Mouse (Mus musculus): ENCODE data around the gene Rptor. TPM values are rescaled to one million over a fixed set of nuclear protein-coding genes. Genes with fewer than 3 reads are reported as not detected.
A peak's percentile ranks its signal among the peaks of the same experiment; 100 is the strongest.

The Rptor gene
- total and polyA plus RNA-seq, 3 experiments = 33.9 to 34.9 TPM; not detected in 1

DNA sequence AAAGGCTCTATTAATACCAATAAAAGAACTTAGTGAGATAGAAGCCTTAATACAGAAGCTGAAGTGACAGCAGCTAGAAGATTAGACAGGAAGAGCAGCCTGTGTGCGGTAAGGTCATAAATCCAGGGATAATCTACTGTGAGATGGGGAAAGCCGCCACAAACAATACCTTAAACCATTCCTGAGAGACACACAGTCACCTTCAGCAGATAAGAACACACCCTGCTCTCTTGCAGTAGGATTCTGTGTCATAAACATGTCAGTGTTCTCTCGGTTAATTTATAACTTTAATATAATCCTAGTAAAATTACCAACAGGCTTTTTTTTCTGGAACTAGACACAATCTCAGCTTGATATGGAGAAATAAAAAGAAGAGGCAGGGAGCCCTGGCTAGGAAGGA, 233.6 kb downstream of the Rptor start:
- Histone ChIP-seq H3K36me3 (ENCODE audit: control insufficient read depth in 1 of 2, insufficient read depth in 2 of 2, low read length in 2 of 2) (no peaks in the 10 kb centered on the region; a peak in 1 of 4 replicates), H3K4me3 (ENCODE audit: control insufficient read depth in 1 of 2, insufficient read depth in 1 of 2, low read depth in 2 of 2, low read length in 2 of 2) (no peak overlapping the region), H3K9me3 (replicated peaks; ENCODE audit: insufficient read depth, low read length) (no peaks in the 10 kb centered on the region), H3K79me2 (ENCODE audit: control insufficient read depth, insufficient read depth, low read length, poor library complexity) (no peaks in the 10 kb centered on the region), H3K9ac (ENCODE audit: control insufficient read depth, low read depth, low read length, poor library complexity, severe bottlenecking) (no peak overlapping the region), H3K27me3 (ENCODE audit: control insufficient read depth in 1 of 2, insufficient read depth in 2 of 2, low read length in 2 of 2) (no peaks in the 10 kb centered on the region), H3K27ac (ENCODE audit: control insufficient read depth, low read depth, low read length) (no peak overlapping the region), H3K4me1 (ENCODE audit: control insufficient read depth in 1 of 2, insufficient read depth in 2 of 2, low read length in 2 of 2) (no peaks in the 10 kb centered on the region)
- no peak for DNase-seq (ENCODE audit: low read depth, low spot score)
- TF ChIP-seq USF1 (IDR thresholded peaks at IDR 0.05; ENCODE audit: low read depth, low read length) (no peak), NRF1 (IDR thresholded peaks at IDR 0.05; ENCODE audit: insufficient read depth, low read depth, low read length, poor library complexity, severe bottlenecking) (no peak)

GRCm38 (mm10) chr11:119837786-119838185, 235.1 kb downstream of the Rptor start:
- Histone ChIP-seq H3K36me3 (ENCODE audit: control insufficient read depth in 1 of 2, insufficient read depth in 2 of 2, low read length in 2 of 2) (no peaks in the 10 kb centered on the region; a peak in 1 of 4 replicates), H3K9me3 (replicated peaks; ENCODE audit: insufficient read depth, low read length) (no peaks in the 10 kb centered on the region), H3K4me1 (ENCODE audit: control insufficient read depth in 1 of 2, insufficient read depth in 2 of 2, low read length in 2 of 2) (no peaks in the 10 kb centered on the region), H3K27ac (ENCODE audit: control insufficient read depth, low read depth, low read length) (no peak overlapping the region), H3K79me2 (ENCODE audit: control insufficient read depth, insufficient read depth, low read length, poor library complexity) (no peaks in the 10 kb centered on the region), H3K27me3 (ENCODE audit: control insufficient read depth in 1 of 2, insufficient read depth in 2 of 2, low read length in 2 of 2) (no peaks in the 10 kb centered on the region), H3K9ac (ENCODE audit: control insufficient read depth, low read depth, low read length, poor library complexity, severe bottlenecking) (no peak overlapping the region), H3K4me3 (ENCODE audit: control insufficient read depth in 1 of 2, insufficient read depth in 1 of 2, low read depth in 2 of 2, low read length in 2 of 2) (no peak overlapping the region)
- DNase-seq (ENCODE audit: low read depth, low spot score) = no peak
- TF ChIP-seq ZMIZ1 (IDR thresholded peaks at IDR 0.05; ENCODE audit: low read depth, low read length) = no peak
- TF ChIP-seq TCF12 (IDR thresholded peaks at IDR 0.05; ENCODE audit: low read depth, low read length) = no peak
- no peak for TF ChIP-seq BHLHE40 (IDR thresholded peaks at IDR 0.05; ENCODE audit: borderline replicate concordance, low read depth, low read length)
- TF ChIP-seq CHD2 (IDR thresholded peaks at IDR 0.05; ENCODE audit: low read length) = no peak
- no peak for TF ChIP-seq ELF1 (IDR thresholded peaks at IDR 0.05; ENCODE audit: low read depth, low read length)
- TF ChIP-seq GABPA (IDR thresholded peaks at IDR 0.05; ENCODE audit: low read depth, low read length) = no peak

DNA sequence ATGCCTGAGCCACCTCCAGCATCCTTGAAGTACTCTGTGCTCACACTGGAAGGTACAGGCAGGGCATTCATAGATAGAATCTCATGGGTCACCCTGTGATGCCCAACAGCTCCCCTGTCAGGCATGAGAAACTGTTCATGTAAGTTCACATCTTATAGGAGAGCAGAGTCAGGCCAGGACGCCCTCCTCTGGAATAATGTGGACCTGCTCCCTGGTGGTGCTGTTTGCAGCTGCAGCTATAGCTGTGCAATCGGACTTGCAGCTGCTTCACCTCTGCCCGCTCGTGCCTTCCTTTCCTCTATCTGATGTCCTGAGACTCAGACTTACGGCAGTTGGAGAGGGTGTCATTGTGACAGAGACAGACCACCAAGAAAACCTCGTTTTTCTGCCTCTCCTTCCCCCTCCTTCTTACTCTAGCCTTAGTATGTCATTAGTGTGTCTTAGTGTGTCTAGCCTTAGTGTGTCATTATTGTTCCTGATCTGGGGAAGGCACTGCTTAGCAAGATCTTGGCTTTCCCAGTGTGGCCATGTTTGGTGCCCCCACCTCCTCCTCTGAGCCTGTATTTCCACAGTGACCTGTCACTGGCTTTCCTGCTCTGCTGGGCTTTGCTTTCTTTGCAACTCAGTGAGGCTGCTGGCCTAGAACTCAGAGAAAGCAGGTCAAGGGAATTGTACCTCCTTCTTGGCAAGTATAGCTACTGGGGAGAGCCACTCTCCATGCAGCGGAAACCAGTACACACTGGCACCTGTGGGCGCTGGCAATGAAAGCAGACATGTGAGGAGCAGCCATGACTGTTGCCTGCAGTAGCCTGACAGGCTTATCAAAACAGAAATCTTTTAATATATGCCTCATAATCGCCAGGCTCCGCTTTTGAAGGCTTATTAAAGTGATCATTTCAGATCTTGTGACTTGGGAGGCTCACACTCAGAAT, 237.0 kb downstream of the Rptor start:
- Histone ChIP-seq H3K36me3 (ENCODE audit: control insufficient read depth in 1 of 2, insufficient read depth in 2 of 2, low read length in 2 of 2) (peaks cover 0 to 1% of the 10 kb centered on the region in 2 experiments; a peak in 1 of 4 replicates), H3K27me3 (ENCODE audit: control insufficient read depth in 1 of 2, insufficient read depth in 2 of 2, low read length in 2 of 2) (no peaks in the 10 kb centered on the region)

More for the DNA sequence above, 237.0 kb downstream of the Rptor start:
- H3K9me3 ChIP-seq (replicated peaks; ENCODE audit: insufficient read depth, low read length) = no peaks in the 10 kb centered on the region
- no peak overlapping the region for H3K9ac ChIP-seq (ENCODE audit: control insufficient read depth, low read depth, low read length, poor library complexity, severe bottlenecking)
- no peak overlapping the region for H3K27ac ChIP-seq (ENCODE audit: control insufficient read depth, low read depth, low read length)
- H3K79me2 ChIP-seq (ENCODE audit: control insufficient read depth, insufficient read depth, low read length, poor library complexity) = no peaks in the 10 kb centered on the region
- no peak for DNase-seq (ENCODE audit: low read depth, low spot score)
- H3K4me3 ChIP-seq (ENCODE audit: control insufficient read depth in 1 of 2, insufficient read depth in 1 of 2, low read depth in 2 of 2, low read length in 2 of 2) = no peak overlapping the region
- H3K4me1 ChIP-seq (ENCODE audit: control insufficient read depth in 1 of 2, insufficient read depth in 2 of 2, low read length in 2 of 2) = no peaks in the 10 kb centered on the region
- TF ChIP-seq ZKSCAN1 (IDR thresholded peaks at IDR 0.05; ENCODE audit: low read depth, low read length) (no peak), CTCF (IDR thresholded peaks at IDR 0.05 in 2 of 3, conservative IDR thresholded peaks at IDR 0.05 in 1 of 3; ENCODE audit: control insufficient read depth in 1 of 3, insufficient read depth in 1 of 3, low read depth in 2 of 3, low read length in 3 of 3, poor library complexity in 1 of 3, severe bottlenecking in 1 of 3) (peak in 2 of 3 experiments; percentile 21 to 25; a peak in 3 of 6 replicates), RAD21 (IDR thresholded peaks at IDR 0.05; ENCODE audit: low read depth, low read length) (peak; percentile 22), SMC3 (IDR thresholded peaks at IDR 0.05; ENCODE audit: low read depth, low read length) (peak; percentile 24; the same call in 1 of the 2 replicates)

Measured in MEL (cell line).